Comparison of ENCODE assay signal across 1 mouse cellular context in the genomic region with DNA sequence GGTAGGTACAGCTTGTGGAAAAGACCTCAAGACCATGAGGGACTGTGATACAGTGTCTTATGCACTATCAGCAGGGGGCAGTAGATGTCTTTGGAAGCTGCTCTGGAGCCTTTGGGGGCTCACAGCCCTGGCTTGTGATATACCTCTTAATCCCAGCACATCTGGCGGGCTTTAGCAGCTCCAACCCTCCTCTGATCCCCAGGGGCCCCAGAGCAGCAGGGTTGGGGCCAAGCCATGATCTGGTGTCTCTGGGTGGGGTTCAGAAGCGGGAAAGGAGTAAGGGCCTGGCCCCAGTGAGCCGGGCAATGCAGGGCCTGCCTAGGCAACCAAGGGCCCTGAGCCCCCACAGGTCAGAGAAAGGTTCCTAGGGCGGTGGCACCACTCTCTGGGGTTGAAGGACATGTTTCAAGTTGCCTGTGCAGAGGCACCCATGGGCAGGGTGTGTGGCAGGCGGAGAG.
A peak's percentile ranks its signal among the peaks of the same experiment; 100 is the strongest.
TF ChIP-seq lines count a peak whose summit lies in the region.

No protein-coding gene starts in this region.

TF ChIP-seq in CH12.LX, 34 proteins besides CTCF, POLR2A, EP300 and RAD21 (continued from another document):
- TF ChIP-seq SMC3 (IDR thresholded peaks at IDR 0.05; ENCODE audit: low read depth, low read length) (peak; percentile 98), ZKSCAN1 (IDR thresholded peaks at IDR 0.05; ENCODE audit: borderline replicate concordance, low read depth, low read length) (no peak), UBTF (IDR thresholded peaks at IDR 0.05; ENCODE audit: low read depth, low read length) (no peak), NELFE (IDR thresholded peaks at IDR 0.05; ENCODE audit: low read depth, low read length) (peak; percentile 16; the same call in 1 of the 2 replicates), JUN (IDR thresholded peaks at IDR 0.05; ENCODE audit: insufficient read depth, low read depth, low read length) (no peak)
